Mouse (Mus musculus) testis, adult 2 months (tissue): ENCODE measurements around the gene Tmem95. TPM values are rescaled to one million over a fixed set of nuclear protein-coding genes. Genes with fewer than 3 reads are reported as not detected.

Experiments used
- H3K27ac ChIP-seq: fragments of 200-500 bp; 2 replicates; pipeline ENCODE4 v1.5.1; 2012; ENCODE audit warnings: low read depth, low read length; ENCODE audit not compliant: control insufficient read depth, insufficient read depth
- H3K27me3 ChIP-seq: fragments of 200-500 bp; 2 replicates; pipeline ENCODE4 v1.6.1; 2012; ENCODE audit warnings: mild to moderate bottlenecking, low read length, moderate library complexity; ENCODE audit not compliant: control insufficient read depth, insufficient read depth
- H3K36me3 ChIP-seq: fragments of 200-500 bp; 2 replicates; pipeline ENCODE4 v1.6.1; 2012; ENCODE audit warnings: mild to moderate bottlenecking, low read length; ENCODE audit not compliant: control insufficient read depth, insufficient read depth
- H3K4me1 ChIP-seq: fragments of 200-500 bp; 2 replicates; pipeline ENCODE4 v1.6.1; 2012; ENCODE audit warnings: low read length; ENCODE audit not compliant: control insufficient read depth, insufficient read depth
- H3K4me3 ChIP-seq: fragments of 200-500 bp; 2 replicates; pipeline ENCODE4 v1.5.1; 2012; ENCODE audit warnings: low read depth, mild to moderate bottlenecking, low read length, moderate library complexity, mixed read lengths; ENCODE audit not compliant: control insufficient read depth
- CTCF ChIP-seq: fragments of 200-500 bp; IDR thresholded peaks from 2 replicates; pipeline ENCODE4 v1.5.1; 2012; ENCODE audit warnings: low read depth, mild to moderate bottlenecking, inconsistent platforms, low read length, moderate library complexity; ENCODE audit not compliant: control insufficient read depth, insufficient read depth, insufficient replicate concordance
- POLR2A ChIP-seq: fragments of 200-500 bp; IDR thresholded peaks from 2 replicates; pipeline ENCODE4 v1.6.1; 2012; ENCODE audit warnings: low read depth, mild to moderate bottlenecking, inconsistent platforms, low read length, moderate library complexity; ENCODE audit not compliant: control insufficient read depth
- polyA plus RNA-seq: library from polyadenylated mRNA; depleted of rRNA; stranded (reverse); fragments of >200 nt; gene quantifications from 2 replicates; pipeline ENCODE4 v1.2.3, GENCODE M21; 2012

The Tmem95 gene
- polyA plus RNA-seq, 1 experiment: 20.8 TPM

DNA sequence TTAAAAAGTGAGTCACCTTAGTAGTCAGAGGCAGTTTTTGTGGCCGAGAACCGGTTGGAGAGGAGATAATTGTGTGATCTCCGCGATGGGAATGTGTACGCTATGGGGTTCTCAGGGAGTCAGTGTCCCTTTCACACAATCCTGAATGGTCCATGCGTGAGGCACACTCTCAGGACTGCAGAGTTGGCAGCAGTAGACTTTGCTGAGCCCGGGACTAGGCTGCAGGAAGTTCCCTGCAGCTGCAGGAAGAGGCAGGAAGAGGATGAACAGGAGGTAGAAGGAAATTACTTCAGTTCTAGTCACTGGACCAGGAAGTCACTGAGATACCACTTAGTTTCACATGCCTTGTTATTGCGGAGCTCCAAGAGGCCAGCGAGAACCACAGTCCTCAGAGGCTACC, 28.7 kb downstream of the Tmem95 start:
- TF ChIP-seq CTCF (no peak), POLR2A (no peak)
- Histone ChIP-seq H3K4me1 (peaks cover 6% of the 10 kb centered on the region), H3K36me3 (no peaks in the 10 kb centered on the region), H3K4me3 (no peak overlapping the region), H3K27ac (no peak overlapping the region), H3K27me3 (no peaks in the 10 kb centered on the region)

DNA sequence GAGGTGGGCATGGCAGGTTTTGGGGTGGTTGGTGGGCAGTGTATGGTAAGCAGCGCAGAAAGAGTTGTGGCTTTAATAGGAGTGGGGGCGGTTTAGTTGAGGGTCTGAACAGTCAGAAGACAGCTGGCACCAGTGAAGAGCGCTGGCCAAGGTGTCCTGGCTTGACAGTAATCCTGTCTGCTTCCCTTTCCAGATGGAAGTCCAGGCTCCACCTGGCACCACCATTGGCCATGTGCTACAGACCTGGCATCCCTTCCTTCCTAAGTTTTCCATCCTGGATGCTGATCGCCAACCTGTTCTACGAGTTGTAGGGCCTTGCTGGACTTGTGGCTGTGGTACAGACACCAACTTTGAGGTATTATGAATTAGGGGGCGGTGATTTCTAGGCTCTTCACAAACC, 29.8 kb downstream of the Tmem95 start:
- Histone ChIP-seq H3K27ac (no peak overlapping the region), H3K4me1 (peaks cover 6% of the 10 kb centered on the region), H3K27me3 (no peaks in the 10 kb centered on the region), H3K4me3 (no peak overlapping the region), H3K36me3 (no peaks in the 10 kb centered on the region)
- no peak for TF ChIP-seq POLR2A
- TF ChIP-seq CTCF: no peak

DNA sequence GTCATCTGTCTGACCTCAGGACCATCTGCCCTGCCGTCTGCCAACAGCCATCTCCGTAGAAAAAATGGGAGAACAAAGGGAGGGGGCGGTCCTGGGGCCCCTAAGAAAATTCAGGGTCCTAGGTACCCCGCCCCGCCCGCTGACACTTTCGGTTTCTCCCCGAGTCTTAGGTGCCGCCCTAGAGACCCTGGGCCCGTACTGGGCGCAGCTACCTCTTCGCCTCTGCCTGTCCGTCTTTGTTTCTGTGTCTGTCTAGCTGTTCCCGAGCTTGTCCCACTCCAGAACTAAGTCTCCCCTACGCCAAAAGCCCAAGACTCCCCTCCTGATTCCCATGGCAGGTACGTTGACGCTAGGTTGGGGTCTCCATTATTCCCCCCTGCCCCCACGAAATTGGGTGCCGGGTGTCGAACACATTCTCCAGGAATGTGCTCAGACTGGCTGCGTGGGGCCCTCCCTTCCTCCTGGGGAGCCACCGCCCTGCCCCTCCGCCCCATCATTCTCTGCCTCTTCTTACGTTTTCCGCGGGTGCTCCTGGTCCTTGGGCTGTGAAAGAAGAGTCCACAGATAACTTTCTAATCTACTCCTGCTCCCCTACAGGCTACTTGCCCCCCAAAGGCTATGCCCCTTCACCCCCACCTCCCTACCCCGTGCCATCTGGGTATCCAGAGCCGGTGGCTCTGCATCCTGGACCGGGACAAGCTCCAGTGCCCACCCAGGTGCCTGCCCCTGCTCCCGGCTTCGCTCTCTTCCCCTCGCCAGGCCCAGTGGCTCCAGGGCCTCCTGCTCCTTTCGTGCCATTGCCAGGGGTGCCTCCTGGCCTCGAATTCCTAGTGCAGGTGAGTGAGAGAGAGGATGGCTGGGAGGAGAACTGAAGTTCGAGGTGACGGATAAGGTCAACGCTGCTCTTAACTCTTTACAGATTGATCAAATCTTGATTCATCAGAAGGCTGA, 30.8 kb downstream of the Tmem95 start:
- TF ChIP-seq POLR2A (no peak), CTCF (no peak)
- Histone ChIP-seq H3K27ac (no peak overlapping the region), H3K27me3 (no peaks in the 10 kb centered on the region), H3K36me3 (no peaks in the 10 kb centered on the region), H3K4me1 (peaks cover 6% of the 10 kb centered on the region), H3K4me3 (peak overlapping the region; percentile 86)

DNA sequence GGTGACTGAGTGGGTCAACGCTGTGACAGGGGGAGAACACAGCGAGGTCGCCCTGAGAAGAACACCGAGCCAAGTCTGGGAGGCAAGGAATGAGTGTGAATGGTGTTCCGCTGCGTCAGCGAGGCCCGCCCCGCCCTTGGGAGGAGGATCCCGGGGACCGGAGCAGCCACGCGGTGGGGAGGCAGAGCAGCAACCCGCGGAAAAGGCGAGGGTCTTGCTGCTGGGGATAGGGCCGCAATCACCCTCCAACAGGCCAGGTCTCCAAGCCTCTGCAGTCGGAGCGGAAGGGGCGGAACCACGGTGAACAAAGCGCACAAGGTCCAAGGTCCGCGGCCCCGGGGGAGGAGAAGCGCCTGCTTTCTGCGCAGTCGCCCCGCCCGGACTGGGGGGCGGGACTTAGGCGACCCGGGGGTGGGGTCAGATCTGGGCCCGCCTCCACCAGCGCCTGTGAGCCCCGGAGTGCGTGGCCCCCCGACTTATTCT, 31.6 kb downstream of the Tmem95 start, which contains the start of gene Plscr3:
Gene Plscr3, plus strand, starts transcription at position 179 of the 483 bp plus-strand sequence.
- H3K27me3 ChIP-seq: no peaks in the 10 kb centered on the region
- TF ChIP-seq CTCF (no peak), POLR2A (peak; percentile 36; the same call in 1 of the 2 replicates)

DNA sequence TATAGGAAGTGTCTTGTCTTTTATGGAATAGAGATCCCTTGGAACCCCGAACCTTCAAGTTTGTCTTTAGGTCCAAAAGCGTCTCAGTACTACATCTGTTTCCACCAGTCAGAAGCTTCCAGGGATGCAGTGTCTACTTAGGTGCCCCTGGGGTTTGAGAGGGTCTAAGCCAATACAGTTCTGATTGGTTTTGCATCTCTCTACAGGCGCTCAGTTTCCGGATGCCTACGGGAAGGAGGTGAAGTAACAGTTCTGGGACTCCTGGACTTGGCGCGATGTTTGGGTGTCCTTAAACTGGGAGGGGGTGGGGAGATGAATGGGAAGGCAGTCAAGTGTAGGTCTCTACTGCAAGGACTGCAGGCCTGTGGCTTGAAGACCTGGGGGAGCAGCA, 39.1 kb downstream of the Tmem95 start:
- Histone ChIP-seq H3K36me3 (no peaks in the 10 kb centered on the region), H3K27ac (0 out of 2 replicates have a peak overlapping the region, but pooled peaks have one; percentile 0), H3K27me3 (no peaks in the 10 kb centered on the region), H3K4me1 (peaks cover 36% of the 10 kb centered on the region), H3K4me3 (peak overlapping the region; percentile 63)
- TF ChIP-seq POLR2A (no peak), CTCF (no peak)

More for the DNA sequence above, 31.6 kb downstream of the Tmem95 start, which contains the start of gene Plscr3:
- peak within 1 kb of the TSS; percentile 83 for H3K27ac ChIP-seq
- peak within 1 kb of the TSS; percentile 86 for H3K4me3 ChIP-seq
- no peaks in the 10 kb centered on the region for H3K36me3 ChIP-seq
- H3K4me1 ChIP-seq: peaks cover 6% of the 10 kb centered on the region

DNA sequence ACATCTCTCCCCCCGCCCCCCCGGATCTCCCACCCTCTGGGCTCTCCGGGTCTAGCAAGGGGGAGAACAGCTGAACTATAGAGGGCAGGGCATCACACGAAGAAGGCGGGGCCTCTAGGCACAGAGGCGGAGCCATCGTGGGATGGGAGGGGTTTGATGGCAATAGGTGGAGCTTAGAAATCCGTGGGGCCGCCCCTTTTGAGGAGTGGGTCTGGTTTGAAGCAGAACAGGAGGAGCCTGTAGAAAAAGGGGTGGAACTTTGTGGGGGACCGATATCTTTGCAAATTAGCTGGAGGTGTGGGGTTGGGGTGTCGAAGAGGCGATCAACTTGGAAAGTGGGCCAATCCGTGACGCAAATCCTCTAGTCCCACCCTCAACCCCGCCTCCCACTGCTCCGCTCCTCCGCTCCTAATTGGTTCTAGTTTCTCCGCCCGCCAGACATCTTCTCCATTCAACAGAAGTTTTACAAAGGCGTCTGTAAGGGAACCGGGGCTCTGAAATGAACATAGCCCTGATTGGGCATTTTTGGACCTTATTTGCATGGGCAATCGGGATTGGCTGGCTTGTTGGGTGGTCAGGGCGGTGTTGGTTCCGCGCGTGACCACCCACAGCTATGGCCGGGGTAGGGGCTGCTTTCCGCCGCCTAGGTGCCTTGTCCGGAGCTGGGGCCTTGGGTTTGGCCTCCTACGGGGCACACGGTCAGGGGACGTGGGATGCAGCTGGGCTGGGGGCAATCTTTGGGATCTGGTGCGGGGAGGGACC, 39.7 kb downstream of the Tmem95 start, which contains the start of gene Tmem256:
Gene Tmem256, plus strand, starts transcription at position 563 of the 762 bp plus-strand sequence.
- Histone ChIP-seq H3K27me3 (no peaks in the 10 kb centered on the region), H3K36me3 (no peaks in the 10 kb centered on the region), H3K4me1 (peaks cover 39% of the 10 kb centered on the region), H3K4me3 (peak within 1 kb of the TSS; percentile 63), H3K27ac (peak within 1 kb of the TSS; percentile 65)
- TF ChIP-seq CTCF: no peak
- no peak; the same call in 1 of the 2 replicates for TF ChIP-seq POLR2A

DNA sequence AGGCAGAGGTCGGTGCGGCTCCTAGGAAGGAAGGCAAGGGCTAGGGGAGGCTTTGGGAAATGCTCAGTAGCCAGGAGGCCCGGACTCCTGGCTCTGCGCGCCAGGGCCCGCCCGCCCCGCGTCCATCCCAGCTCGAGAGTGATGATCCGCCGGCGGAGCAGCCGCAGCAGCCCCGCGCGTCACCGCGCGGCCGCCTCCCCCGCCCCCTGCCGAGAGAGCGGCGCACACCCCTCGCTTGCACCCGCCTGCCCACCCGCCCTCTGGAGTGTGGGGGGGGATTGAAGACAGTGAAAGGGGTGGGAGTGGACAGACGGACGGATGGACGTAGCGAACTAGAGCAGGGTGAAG, 40.2 kb downstream of the Tmem95 start, which contains the start of gene Nlgn2:
Gene Nlgn2, minus strand, starts transcription at position 181 of the 348 bp plus-strand sequence.
- no peaks in the 10 kb centered on the region for H3K27me3 ChIP-seq

More for the DNA sequence above, 40.2 kb downstream of the Tmem95 start, which contains the start of gene Nlgn2:
- no peak for TF ChIP-seq CTCF
- TF ChIP-seq POLR2A: peak; percentile 10; the same call in 1 of the 2 replicates
- H3K4me1 ChIP-seq: peaks cover 39% of the 10 kb centered on the region
- peak within 1 kb of the TSS; percentile 65 for H3K27ac ChIP-seq
- H3K4me3 ChIP-seq: peak within 1 kb of the TSS; percentile 63
- no peaks in the 10 kb centered on the region for H3K36me3 ChIP-seq
